Mouse (Mus musculus): ENCODE data around the gene Myh10.

DNA sequence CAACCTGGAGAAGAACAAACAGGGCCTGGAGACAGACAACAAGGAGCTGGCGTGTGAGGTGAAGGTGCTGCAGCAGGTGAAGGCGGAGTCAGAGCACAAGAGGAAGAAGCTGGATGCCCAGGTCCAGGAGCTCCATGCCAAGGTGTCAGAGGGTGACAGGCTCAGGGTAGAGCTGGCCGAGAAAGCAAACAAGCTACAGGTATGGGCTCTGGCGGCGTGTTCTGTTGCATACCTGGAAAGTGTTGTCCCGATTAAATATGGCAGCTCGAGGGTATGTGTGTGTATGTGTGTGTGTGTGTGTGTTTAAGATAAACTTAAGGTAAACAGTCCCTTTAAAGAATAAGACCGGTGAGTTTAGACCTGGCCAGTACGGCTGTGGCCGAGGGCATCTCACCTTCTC lies 106.9 kb downstream of the Myh10 start:
- TF ChIP-seq CTCF (conservative IDR thresholded peaks at IDR 0.05; ENCODE audit: insufficient read depth, insufficient read length, low read depth, low read length): no peak
- TF ChIP-seq POLR2A (IDR thresholded peaks at IDR 0.05; ENCODE audit: low read depth, low read length): no peak
